Mouse (Mus musculus) cortical plate, adult 2 months (tissue): Measurements from ENCODE around the gene Olfr64.

Experiments used
- CTCF ChIP-seq: fragments of 200-500 bp; IDR thresholded peaks from 2 replicates; pipeline ENCODE4 v1.5.1; 2011; ENCODE audit warnings: mild to moderate bottlenecking, control low read depth, low read length; ENCODE audit not compliant: insufficient read depth; ENCODE audit errors: extremely low read depth
- POLR2A ChIP-seq: fragments of 200-500 bp; IDR thresholded peaks from 2 replicates; pipeline ENCODE4 v1.6.1; 2011; ENCODE audit warnings: mild to moderate bottlenecking, low read length, control low read depth; ENCODE audit not compliant: insufficient read depth; ENCODE audit errors: extremely low read depth

DNA sequence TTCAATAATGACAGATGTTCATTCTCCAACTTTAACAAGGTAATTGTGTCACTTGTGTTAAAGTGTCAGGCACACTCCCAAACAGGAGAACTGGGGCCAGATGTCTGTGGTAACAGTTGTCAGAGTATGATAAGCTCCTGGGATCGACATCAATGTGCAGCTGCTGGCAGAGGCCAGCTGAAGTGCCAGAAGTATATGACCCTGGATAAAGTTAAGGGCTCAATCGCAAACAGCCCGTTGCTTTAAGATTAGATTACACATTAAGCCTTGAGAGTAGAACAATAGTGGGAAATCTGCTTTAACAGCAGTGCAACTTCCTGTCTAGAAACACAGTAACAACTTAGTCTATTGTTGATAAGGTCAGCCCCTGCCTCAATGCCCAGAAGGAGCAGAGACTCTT is 15.8 kb upstream of the Olfr64 start:
- TF ChIP-seq CTCF (no peak), POLR2A (no peak)
